Mouse (Mus musculus): ENCODE measurements at regions not wholly inside any gene's neighbourhood (a gene's known extent, or its start where the extent isn't known, plus 50 kb on each side); places are given as distances from the start of the nearest gene placed in this dataset.

DNA sequence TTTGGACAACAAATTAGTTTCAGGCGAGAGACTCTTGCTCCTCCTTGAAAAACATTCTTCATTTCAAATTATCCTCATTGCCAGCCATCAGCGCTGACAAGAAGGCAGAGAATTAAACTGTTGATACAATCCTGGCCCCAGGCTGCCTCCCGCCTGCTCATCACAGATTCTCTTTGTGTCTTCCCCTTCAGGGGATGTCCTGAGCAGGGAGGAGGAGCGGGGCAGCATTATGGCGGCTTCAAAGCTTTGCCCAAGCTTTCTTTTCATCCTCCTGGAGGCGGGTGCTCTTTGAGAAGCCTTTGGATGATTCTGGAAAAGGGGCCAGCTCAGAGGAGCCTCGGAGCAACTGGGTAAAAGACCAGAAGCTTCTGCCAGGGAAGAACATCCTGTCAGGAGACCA lies 149.1 kb downstream of the 4930564D02Rik start:
- TF ChIP-seq CTCF (conservative IDR thresholded peaks at IDR 0.05; ENCODE audit: low read length), result no peak
- TF ChIP-seq POU5F1 (IDR thresholded peaks at IDR 0.05; ENCODE audit: borderline replicate concordance, low read length), result no peak
- no peak for TF ChIP-seq NANOG (IDR thresholded peaks at IDR 0.05; ENCODE audit: borderline replicate concordance, low read length)
